Mouse (Mus musculus): ENCODE measurements around the gene Gm11042.

Gene Gm11042

GRCm38 (mm10) chr12:74284685-74285054 is 31.5 kb downstream of the Gm11042 start:
- no peak for DNase-seq (ENCODE audit: low read depth, low spot score)

GRCm38 (mm10) chr12:74284020-74284684 is 32.0 kb downstream of the Gm11042 start:
- peak; percentile 95 for DNase-seq (ENCODE audit: low read depth, low spot score)

GRCm38 (mm10) chr12:74282846-74283245 is 33.3 kb downstream of the Gm11042 start:
- DNase-seq (ENCODE audit: low read depth, low spot score), result no peak

- no peak for DNase-seq (ENCODE audit: low read depth, low spot score)
These were observed 34.8 kb downstream of the Gm11042 start for GRCm38 (mm10) chr12:74281403-74281802.

GRCm38 (mm10) chr12:74277265-74277664 is 38.9 kb downstream of the Gm11042 start:
- no peak for DNase-seq (ENCODE audit: low read depth, low spot score)

GRCm38 (mm10) chr12:74272545-74272944 is 43.6 kb downstream of the Gm11042 start:
- DNase-seq (ENCODE audit: low read depth, low spot score), result no peak

GRCm38 (mm10) chr12:74268644-74269285 is 47.4 kb downstream of the Gm11042 start:
- no peak for DNase-seq (ENCODE audit: low read depth, low spot score)

- DNase-seq (ENCODE audit: low read depth, low spot score), result no peak
These were observed 49.1 kb downstream of the Gm11042 start for GRCm38 (mm10) chr12:74267049-74267448.

Data from forelimb bud, embryonic 11.5 days (tissue).